Mouse (Mus musculus) MEL-GATA-1-ER (cell line): ENCODE measurements around the gene Slc24a4.

Experiments
- DNase-seq: peaks from one replicate; pipeline ENCODE4 v3.0.0-alpha.2; 2012; ENCODE audit warnings: low read depth; ENCODE audit errors: extremely low read depth

Gene Slc24a4

DNA sequence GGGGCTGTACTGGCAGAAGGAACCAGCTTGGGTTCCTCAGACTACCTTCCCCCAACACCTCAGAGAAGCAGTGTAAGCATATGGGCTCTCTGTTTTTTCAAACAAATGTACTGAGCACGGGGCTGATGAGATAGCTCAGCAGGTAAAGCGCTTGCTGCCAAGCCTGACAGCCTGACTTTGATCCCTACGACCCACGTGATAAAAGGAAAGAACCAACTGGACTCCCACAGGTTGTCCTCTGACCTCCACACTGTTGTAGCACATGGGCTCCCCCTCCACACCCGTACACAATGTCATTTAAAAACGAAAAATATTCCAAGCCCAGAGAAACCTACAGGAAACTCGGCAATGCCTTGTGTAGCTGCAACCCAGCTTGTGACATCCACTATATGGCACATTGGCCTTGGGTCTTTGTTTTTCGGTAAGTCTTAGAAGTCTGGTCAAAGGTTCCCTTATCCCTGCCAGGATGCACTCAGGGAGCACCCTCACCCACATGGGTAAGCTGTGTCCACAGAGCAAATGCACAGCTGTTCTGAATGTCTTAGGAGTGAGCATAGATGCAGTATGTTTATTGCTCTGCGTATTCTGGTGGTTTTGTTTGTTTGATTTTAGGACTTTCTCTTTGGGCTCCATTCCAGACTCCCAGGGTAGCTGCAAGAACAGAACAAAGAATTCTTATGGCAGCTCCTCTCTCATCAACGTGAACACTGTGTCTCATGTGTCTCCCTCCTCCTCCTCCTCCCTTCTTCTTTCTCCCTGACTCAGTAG is 176.7 kb downstream of the Slc24a4 start:
- DNase-seq: no peak

DNA sequence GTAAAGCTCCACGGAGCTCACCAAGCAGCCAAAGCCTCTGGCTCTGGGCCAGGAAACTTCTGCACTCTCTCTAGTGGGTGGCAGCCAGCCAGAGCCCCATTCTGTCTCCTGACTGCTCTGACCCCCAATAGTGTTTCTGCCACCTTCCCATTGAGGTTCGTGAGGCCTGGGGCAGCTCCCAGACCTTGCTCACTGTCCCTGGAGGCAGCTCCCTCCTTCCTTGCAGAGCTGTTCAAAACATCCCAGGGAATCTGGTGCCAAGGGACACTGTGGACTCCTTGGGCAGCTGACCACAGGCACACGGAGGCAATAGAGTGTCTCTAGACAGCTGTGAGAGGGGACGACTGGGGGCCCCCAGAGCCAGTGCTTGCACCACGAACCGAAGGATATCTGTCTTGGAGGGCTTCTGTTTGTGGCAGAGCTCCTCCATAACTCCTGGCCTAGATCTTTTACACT is 179.5 kb downstream of the Slc24a4 start:
- no peak for DNase-seq

DNA sequence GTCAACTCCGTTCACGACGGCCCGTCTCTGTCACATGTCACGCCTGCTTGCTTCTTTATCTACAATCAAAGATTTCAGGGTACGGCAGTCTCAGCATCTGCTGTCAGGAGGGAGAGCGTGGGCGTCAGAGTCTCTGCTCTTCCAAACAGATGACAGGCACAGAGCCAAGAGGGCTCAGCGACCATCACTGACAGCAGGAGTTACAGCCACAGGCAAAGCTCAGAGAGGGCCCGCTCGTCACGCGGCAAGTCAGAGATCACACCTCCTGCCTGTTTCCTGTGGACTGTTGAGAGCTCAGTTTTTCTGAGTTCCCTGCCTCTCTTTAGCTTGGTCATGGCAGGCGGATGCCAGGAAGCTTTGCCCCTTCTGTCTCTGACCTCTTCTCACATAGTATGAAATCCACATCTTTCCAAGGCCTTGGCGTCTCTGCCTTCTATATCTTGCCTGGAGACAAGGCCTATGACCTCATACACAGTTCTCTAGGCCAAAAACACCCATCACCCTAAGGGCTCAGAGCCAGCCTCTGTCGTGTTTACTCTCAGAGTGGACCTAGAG is 180.0 kb downstream of the Slc24a4 start:
- no peak for DNase-seq

DNA sequence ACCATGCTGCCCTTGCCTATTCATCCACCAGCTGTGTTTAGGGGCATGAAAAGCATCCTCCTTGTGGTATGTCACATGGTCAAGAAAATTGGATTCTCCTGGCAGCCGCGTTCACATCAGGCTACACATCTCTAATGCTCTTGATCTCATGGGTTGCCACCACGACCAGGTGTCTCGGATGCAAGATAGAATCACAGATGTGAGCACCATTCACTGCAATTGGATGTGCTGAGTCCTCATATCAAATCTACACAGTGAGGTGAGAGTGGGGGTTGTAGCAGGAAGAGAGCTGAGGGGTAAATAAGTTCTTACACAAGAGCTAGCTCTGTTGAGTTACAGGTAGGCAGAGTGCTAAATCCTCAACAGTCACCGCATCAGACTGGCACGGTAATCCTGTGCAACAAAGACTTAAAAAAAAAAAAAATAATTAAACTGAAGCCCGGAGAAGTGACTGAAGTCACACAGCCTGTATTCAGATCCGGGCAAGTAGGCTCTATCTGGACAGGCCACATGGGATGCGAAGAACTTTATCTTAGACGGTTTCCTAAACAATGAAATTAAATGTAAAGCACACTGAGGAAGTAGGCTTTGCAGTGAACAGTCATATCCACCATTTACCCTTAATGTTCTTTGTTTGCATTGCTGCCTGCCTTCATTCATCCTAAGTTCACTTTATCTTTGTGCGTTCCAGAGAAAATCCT is 180.7 kb downstream of the Slc24a4 start:
- DNase-seq: peak; percentile 59

DNA sequence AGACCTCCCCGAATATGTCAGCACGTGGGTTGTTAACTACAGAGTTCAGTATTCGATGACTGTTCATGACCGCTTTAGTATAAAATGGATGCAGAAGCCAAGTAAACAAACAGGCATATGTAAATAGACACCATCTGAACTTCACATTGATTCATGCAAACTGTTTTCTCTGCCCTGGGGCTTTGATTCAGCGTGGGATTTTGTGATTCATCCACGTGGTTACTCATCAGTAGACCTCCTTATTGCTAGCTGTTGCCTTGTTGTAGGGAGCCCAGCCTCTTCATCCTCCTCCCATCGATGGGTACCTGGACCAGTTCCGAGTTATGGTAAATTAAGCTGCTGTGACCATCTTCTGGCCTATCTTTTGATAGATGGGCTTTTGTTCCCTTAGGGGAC is 181.3 kb downstream of the Slc24a4 start:
- no peak for DNase-seq

DNA sequence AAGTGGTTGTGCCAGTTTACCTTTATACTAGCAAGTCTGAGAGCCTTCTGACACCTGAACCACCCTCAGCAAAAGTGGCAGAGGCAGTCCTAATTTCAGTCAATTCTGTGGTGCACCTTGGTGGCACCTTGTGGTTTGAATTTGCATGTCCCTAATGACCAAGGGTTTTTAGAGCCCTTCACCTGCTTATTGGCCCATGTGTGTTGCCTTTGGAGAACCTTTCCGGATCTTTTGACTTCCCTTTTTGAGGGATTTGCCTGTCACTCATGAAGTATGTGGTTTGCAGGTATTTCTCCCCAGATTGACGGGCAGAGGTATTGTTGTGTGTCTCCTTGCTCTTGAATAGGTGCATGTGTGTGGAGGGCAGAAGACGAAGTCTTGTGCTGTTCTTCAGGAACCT is 181.7 kb downstream of the Slc24a4 start:
- no peak for DNase-seq

DNA sequence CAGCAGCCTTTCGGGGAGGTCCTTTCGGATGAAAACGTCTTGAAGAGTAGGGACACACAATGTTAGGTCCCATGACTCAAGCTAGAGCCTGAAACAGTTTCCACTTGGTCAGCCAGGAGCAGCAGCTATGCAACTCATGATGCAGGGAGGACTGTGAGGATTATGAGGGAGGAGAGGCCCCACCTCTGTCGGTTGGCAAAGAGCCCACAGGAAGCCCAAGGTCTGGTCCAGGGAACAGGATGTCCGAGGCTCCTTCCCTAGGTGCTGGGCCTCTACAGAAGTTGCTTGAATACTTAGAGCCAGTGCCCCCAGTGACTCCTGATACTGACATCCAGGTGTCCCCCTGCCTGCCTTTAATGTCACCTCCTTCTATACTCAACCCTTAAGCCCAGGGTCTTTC is 182.9 kb downstream of the Slc24a4 start:
- no peak for DNase-seq
